Mouse (Mus musculus): Measurements from ENCODE around the gene Sytl2. TPM values are rescaled to one million over a fixed set of nuclear protein-coding genes. Genes with fewer than 3 reads are reported as not detected.

The Sytl2 gene
- total and polyA plus RNA-seq, 3 experiments: 0.49 TPM; not detected in 2

DNA sequence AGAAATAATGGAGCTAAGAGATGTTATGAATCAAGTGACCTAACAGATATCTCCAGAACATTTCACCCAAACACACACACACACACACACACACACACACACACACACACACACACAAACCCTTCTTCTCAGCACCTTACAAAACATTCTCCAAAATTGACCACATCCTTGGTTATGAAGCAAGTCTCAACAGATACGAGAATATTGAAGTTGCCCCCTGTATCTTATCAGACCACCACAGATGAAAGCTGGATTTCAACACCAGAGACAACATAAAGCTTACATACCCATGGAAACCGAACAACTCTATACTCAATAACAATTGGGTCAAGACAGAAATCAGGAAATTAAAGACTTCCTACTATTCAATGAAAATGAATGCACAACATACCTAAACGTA, 31.9 kb upstream of the Sytl2 start:
- DNase-seq (ENCODE audit: low spot score) (no peak), ATAC-seq (ENCODE audit: extremely low read depth, insufficient number of reproducible peaks, low FRiP score, poor library complexity, severe bottlenecking) (no peak)
- Histone ChIP-seq H3K4me1 (ENCODE audit: insufficient read depth, low read depth, low read length) (no peaks in the 10 kb centered on the region), H3K9me3 (replicated peaks) (no peaks in the 10 kb centered on the region), H3K4me3 (ENCODE audit: low read depth, low read length) (no peak overlapping the region), H3K36me3 (replicated peaks) (no peaks in the 10 kb centered on the region), H3K27me3 (ENCODE audit: insufficient read depth, low read length) (peaks cover 2% of the 10 kb centered on the region; the same call in 1 of the 2 replicates)
- TF ChIP-seq POLR2AphosphoS5 (IDR thresholded peaks at IDR 0.05; ENCODE audit: insufficient replicate concordance, low read depth, low read length) (no peak), CTCF (IDR thresholded peaks at IDR 0.05; ENCODE audit: low read depth, low read length) (no peak), GATA2 (IDR thresholded peaks at IDR 0.05; ENCODE audit: borderline replicate concordance, low read depth, low read length) (no peak), TAL1 (conservative IDR thresholded peaks at IDR 0.05; ENCODE audit: low read depth, low read length) (no peak), GATA1 (IDR thresholded peaks at IDR 0.05; ENCODE audit: borderline replicate concordance, low read length) (no peak)

- H3K27me3 ChIP-seq (ENCODE audit: insufficient read depth, low read length): peaks cover 4% of the 10 kb centered on the region; the same call in 1 of the 2 replicates
- no peak for DNase-seq (ENCODE audit: low spot score)
- no peaks in the 10 kb centered on the region for H3K4me1 ChIP-seq (ENCODE audit: insufficient read depth, low read depth, low read length)
- TF ChIP-seq GATA1 (IDR thresholded peaks at IDR 0.05; ENCODE audit: borderline replicate concordance, low read length) (no peak), GATA2 (IDR thresholded peaks at IDR 0.05; ENCODE audit: borderline replicate concordance, low read depth, low read length) (no peak), CTCF (IDR thresholded peaks at IDR 0.05; ENCODE audit: low read depth, low read length) (no peak), TAL1 (conservative IDR thresholded peaks at IDR 0.05; ENCODE audit: low read depth, low read length) (no peak), POLR2AphosphoS5 (IDR thresholded peaks at IDR 0.05; ENCODE audit: insufficient replicate concordance, low read depth, low read length) (no peak)
- no peaks in the 10 kb centered on the region for H3K9me3 ChIP-seq (replicated peaks)
- no peak for ATAC-seq (ENCODE audit: extremely low read depth, insufficient number of reproducible peaks, low FRiP score, poor library complexity, severe bottlenecking)
- H3K36me3 ChIP-seq (replicated peaks): no peaks in the 10 kb centered on the region
- H3K4me3 ChIP-seq (ENCODE audit: low read depth, low read length): no peak overlapping the region
These were observed 27.4 kb upstream of the Sytl2 start for GRCm38 (mm10) chr7:90274561-90275100.

DNA sequence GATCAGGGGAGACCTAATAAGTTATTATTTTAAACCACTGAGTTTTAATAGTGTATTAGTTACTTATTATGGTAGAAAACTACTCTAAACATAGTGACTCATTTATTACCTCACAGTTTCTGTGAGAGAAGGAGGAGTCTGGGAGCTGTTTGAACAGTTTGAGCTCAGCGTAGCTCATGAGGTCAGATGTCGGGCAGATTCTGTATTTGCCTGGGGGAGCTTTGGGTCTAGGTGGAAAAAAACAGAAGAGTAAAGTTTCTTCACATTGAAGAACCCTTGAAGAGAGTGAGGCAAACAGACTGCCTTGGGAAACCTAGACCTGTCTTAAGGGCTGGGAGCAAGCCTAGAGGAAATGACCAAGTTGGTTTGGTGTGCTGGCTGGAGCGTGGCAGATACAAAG, 24.8 kb upstream of the Sytl2 start:
- no peaks in the 10 kb centered on the region for H3K36me3 ChIP-seq (replicated peaks)
- peaks cover 4% of the 10 kb centered on the region; the same call in 1 of the 2 replicates for H3K27me3 ChIP-seq (ENCODE audit: insufficient read depth, low read length)
- no peaks in the 10 kb centered on the region for H3K4me1 ChIP-seq (ENCODE audit: insufficient read depth, low read depth, low read length)
- H3K4me3 ChIP-seq (ENCODE audit: low read depth, low read length): no peak overlapping the region
- ATAC-seq (ENCODE audit: extremely low read depth, insufficient number of reproducible peaks, low FRiP score, poor library complexity, severe bottlenecking) (no peak), DNase-seq (ENCODE audit: low spot score) (no peak)
- no peaks in the 10 kb centered on the region for H3K9me3 ChIP-seq (replicated peaks)
- TF ChIP-seq TAL1 (conservative IDR thresholded peaks at IDR 0.05; ENCODE audit: low read depth, low read length) (no peak), GATA2 (IDR thresholded peaks at IDR 0.05; ENCODE audit: borderline replicate concordance, low read depth, low read length) (no peak), POLR2AphosphoS5 (IDR thresholded peaks at IDR 0.05; ENCODE audit: insufficient replicate concordance, low read depth, low read length) (no peak), CTCF (IDR thresholded peaks at IDR 0.05; ENCODE audit: low read depth, low read length) (no peak), GATA1 (IDR thresholded peaks at IDR 0.05; ENCODE audit: borderline replicate concordance, low read length) (no peak)

- no peak for TF ChIP-seq TAL1 (conservative IDR thresholded peaks at IDR 0.05; ENCODE audit: low read depth, low read length)
- no peak for TF ChIP-seq POLR2AphosphoS5 (IDR thresholded peaks at IDR 0.05; ENCODE audit: insufficient replicate concordance, low read depth, low read length)
- ATAC-seq (ENCODE audit: extremely low read depth, insufficient number of reproducible peaks, low FRiP score, poor library complexity, severe bottlenecking) (no peak), DNase-seq (ENCODE audit: low spot score) (no peak)
- Histone ChIP-seq H3K9me3 (replicated peaks) (no peaks in the 10 kb centered on the region), H3K4me3 (ENCODE audit: low read depth, low read length) (no peak overlapping the region), H3K4me1 (ENCODE audit: insufficient read depth, low read depth, low read length) (no peaks in the 10 kb centered on the region), H3K27me3 (ENCODE audit: insufficient read depth, low read length) (peaks cover 4% of the 10 kb centered on the region; the same call in 1 of the 2 replicates), H3K36me3 (replicated peaks) (no peaks in the 10 kb centered on the region)
These were observed 24.3 kb upstream of the Sytl2 start for GRCm38 (mm10) chr7:90277769-90278168.

GRCm38 (mm10) chr7:90279136-90279535, 22.9 kb upstream of the Sytl2 start:
- no peak for ATAC-seq (ENCODE audit: extremely low read depth, insufficient number of reproducible peaks, low FRiP score, poor library complexity, severe bottlenecking)
- Histone ChIP-seq H3K27me3 (ENCODE audit: insufficient read depth, low read length) (peaks cover 8% of the 10 kb centered on the region; the same call in 1 of the 2 replicates), H3K9me3 (replicated peaks) (no peaks in the 10 kb centered on the region), H3K36me3 (replicated peaks) (no peaks in the 10 kb centered on the region), H3K4me1 (ENCODE audit: insufficient read depth, low read depth, low read length) (no peaks in the 10 kb centered on the region), H3K4me3 (ENCODE audit: low read depth, low read length) (no peak overlapping the region)
- TF ChIP-seq CTCF (IDR thresholded peaks at IDR 0.05; ENCODE audit: low read depth, low read length) (no peak), POLR2AphosphoS5 (IDR thresholded peaks at IDR 0.05; ENCODE audit: insufficient replicate concordance, low read depth, low read length) (no peak), GATA1 (IDR thresholded peaks at IDR 0.05; ENCODE audit: borderline replicate concordance, low read length) (no peak), GATA2 (IDR thresholded peaks at IDR 0.05; ENCODE audit: borderline replicate concordance, low read depth, low read length) (no peak), TAL1 (conservative IDR thresholded peaks at IDR 0.05; ENCODE audit: low read depth, low read length) (no peak)
- no peak for DNase-seq (ENCODE audit: low spot score)

GRCm38 (mm10) chr7:90280274-90280875, 21.7 kb upstream of the Sytl2 start:
- no peaks in the 10 kb centered on the region for H3K4me1 ChIP-seq (ENCODE audit: insufficient read depth, low read depth, low read length)
- H3K4me3 ChIP-seq (ENCODE audit: low read depth, low read length): no peak overlapping the region
- TF ChIP-seq POLR2AphosphoS5 (IDR thresholded peaks at IDR 0.05; ENCODE audit: insufficient replicate concordance, low read depth, low read length) (no peak), CTCF (IDR thresholded peaks at IDR 0.05; ENCODE audit: low read depth, low read length) (0 out of 2 replicates have a peak, but pooled peaks have one; percentile 15)
- H3K9me3 ChIP-seq (replicated peaks): no peaks in the 10 kb centered on the region
- H3K27me3 ChIP-seq (ENCODE audit: insufficient read depth, low read length): peaks cover 7% of the 10 kb centered on the region; the same call in 1 of the 2 replicates
- H3K36me3 ChIP-seq (replicated peaks): no peaks in the 10 kb centered on the region
- DNase-seq (ENCODE audit: low spot score) (no peak), ATAC-seq (ENCODE audit: extremely low read depth, insufficient number of reproducible peaks, low FRiP score, poor library complexity, severe bottlenecking) (no peak)
